Mouse (Mus musculus) cerebellum, adult 11 months (tissue): ENCODE data around the gene Gng12.

Source experiments
- DNase-seq: peaks from one replicate; pipeline ENCODE4 v3.0.0; 2022

Gng12 gene

GRCm38 (mm10) chr6:66920786-66921185 is 24.6 kb downstream of the Gng12 start:
- no peak for DNase-seq

GRCm38 (mm10) chr6:66921755-66922154 is 25.6 kb downstream of the Gng12 start:
- no peak for DNase-seq

GRCm38 (mm10) chr6:66922501-66922900 is 26.3 kb downstream of the Gng12 start:
- no peak for DNase-seq

DNA sequence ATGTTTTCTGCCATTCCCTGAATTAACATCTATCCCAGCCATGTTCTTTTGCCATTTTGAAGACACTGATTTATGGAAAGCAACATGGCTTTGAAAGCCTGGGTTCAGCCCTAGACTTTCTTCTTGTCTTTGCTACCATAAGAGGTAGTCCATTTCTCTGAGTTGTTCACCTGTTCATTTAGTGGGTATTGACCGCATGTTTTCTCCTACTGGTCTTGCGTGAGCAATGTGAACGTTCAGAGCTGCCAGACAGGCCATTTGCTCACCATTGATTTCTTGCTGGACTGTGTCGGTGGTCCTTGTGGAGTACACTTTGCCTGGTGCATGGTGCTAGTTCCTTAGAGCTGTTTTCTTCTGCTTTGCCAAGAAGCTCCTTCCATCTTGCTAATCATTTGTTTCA is 27.7 kb downstream of the Gng12 start:
- no peak for DNase-seq

DNA sequence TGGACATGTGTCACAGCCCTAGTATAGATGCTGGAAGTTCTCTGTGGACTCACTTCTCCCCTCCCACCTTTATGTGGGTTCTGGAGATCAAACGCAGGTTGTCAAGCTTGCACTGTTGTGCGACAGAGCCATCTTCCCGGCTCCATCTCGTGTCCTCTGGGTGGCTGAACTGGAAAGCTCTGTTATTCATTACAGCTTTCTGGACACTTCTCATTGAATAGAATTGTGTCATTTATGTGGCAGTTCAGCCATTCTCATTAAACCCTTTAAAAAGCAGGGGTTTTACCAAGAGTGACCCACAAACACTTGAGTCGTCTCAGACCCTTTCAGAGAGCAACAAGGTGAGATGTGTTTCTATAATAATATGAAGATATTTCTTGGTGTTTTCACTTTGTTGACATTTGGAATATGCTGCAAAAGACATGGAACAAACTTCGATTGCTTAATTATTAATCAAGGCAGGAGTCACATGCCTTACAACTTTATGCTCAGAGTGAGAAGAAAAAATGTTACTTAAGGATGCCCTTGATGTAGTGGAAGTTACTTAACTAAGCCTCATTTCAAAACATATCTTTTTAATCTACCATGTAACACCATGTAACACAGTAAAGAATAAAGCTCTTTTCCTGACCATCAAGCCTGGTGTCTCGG is 28.2 kb downstream of the Gng12 start:
- DNase-seq: no peak

GRCm38 (mm10) chr6:66926269-66926668 is 30.1 kb downstream of the Gng12 start:
- DNase-seq: no peak

DNA sequence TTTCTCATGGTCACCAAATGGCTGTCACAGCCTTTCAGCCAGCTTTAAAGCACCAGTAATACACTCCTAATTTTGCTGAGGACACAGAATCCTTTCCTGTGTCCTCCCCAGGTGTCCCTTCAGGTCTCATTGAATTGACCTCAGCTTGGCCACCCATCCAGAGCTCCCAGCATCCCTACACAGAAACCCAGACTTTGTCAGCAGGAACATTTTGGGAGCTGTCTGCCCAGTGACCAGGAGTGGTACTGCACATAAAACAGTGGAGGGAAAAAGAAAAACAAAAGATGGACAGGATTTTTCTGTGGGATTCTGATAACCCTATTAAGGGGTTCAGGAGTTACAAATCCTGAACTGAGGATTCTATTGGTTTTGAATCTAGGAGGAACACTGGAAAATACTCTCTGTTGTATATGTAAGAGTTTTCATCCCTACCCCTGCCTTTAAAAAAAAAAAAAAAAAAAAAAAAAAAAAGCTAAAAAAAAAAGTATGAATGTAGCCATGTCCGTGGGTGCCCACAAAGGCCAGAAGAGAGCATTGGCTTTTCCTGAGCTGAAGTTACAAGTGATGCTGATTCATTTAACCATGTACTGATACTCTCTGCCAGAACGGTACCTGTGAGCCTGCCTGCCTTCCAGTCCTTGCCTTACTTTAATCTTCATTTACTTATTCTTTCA is 32.9 kb downstream of the Gng12 start:
- DNase-seq: no peak

DNA sequence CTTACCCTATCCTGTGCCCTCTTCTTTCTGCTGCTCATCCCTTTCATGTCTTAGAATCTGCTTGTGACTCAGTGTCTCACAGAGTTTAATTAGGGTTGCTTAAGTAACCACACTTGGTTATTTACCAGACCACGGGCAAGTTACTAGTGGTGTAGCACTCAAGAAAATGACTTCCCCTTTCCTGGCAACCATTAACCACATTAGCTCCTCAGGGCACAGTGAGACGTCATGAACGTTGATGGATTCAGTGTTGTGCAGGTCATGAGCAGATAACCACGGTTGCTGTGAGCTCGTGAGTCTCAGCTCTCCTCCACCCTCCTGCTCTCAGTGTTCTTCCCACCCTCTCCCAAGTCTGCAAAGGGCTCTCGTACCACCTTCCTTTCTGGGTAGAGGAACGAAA is 33.5 kb downstream of the Gng12 start:
- DNase-seq: no peak

GRCm38 (mm10) chr6:66932206-66932819 is 36.1 kb downstream of the Gng12 start:
- no peak for DNase-seq

GRCm38 (mm10) chr6:66940656-66941235 is 44.5 kb downstream of the Gng12 start:
- peak; percentile 12 for DNase-seq

DNA sequence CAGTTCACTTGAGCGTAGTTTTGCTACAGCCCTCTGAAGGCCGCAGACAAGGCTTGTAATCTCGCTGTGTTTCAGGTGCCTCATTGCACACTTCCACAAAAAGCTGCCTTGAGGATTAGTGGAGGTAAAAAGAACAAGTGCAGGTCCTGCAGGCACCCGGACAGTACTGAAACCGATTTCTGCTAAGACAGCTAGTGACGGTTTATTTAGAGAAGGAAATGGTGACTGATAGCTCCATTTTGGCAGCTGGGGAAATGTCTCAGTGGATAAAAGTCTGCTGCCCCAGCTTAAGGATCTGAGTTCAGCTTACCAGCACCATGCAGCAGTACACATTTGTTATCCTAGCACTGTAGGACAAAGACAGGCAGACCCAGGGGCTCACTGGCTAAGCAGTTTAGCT is 45.6 kb downstream of the Gng12 start:
- no peak for DNase-seq

GRCm38 (mm10) chr6:66942826-66943225 is 46.6 kb downstream of the Gng12 start:
- DNase-seq: no peak

GRCm38 (mm10) chr6:66943367-66944189 is 47.4 kb downstream of the Gng12 start:
- no peak for DNase-seq

DNA sequence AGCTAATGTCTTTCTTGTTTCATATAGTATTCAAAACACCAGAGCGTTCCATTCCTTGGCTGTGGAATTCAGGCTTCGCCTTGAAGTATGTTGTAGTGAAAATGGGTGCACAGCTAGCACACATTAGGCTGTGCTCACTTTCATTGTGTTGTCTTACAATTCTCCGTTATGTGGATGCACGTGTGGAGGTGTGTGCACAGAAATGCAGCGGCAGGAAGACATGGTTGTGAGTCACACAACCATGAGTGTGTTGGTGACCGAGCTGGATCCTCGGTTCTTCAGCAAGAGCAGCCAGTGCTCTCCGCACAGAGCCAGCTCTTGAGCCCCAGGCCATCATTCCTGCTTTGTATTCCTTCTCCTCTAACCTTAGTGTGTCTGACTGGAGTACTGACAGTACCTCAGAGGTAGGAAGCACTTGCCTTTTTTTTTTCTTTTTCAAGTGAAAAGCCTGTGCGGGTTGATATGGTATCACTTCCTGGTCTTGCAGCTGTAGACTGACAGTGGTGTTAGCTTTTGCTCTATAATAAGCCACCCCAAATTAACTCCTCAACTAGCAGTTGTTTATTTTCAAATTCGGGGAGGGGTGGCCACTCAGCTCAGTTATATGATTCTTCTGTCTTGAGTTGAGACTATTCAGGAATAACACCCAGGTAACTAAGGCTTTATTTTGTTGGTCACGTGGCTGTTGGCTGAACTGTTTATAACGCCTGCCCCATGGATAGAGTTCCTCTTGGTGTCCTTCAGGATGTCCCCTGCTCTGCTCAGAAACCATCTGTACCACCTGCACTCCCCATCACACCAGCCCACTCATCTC is 48.2 kb downstream of the Gng12 start:
- no peak for DNase-seq

- DNase-seq: no peak
Measured at GRCm38 (mm10) chr6:66945004-66945356, 48.8 kb downstream of the Gng12 start.

- no peak for DNase-seq
Measured at GRCm38 (mm10) chr6:66948111-66948510, 51.9 kb downstream of the Gng12 start.

DNA sequence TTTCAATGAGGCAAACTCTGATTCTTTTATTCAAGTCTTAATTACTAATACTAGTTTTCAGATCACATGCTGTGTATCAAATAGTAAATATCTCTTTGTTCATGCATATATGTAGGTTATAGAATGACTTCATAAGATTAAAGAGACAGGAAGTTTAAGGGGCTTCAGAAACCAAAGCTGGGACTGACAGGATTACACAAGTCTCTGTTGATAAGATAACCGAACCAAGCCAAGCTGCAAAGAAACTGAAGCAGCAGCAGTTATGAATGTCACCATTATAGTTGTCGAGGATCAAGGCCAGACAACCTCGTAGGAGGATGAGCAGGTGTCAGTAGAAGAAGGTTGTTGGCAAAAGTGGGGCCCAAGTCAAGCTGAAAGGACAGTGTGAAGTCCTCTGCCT is 52.7 kb downstream of the Gng12 start:
- DNase-seq: no peak

GRCm38 (mm10) chr6:66951726-66952418 is 55.7 kb downstream of the Gng12 start:
- no peak for DNase-seq

GRCm38 (mm10) chr6:66953951-66954519 is 57.8 kb downstream of the Gng12 start:
- no peak for DNase-seq

- no peak for DNase-seq
Measured at GRCm38 (mm10) chr6:66955089-66955657, 59.0 kb downstream of the Gng12 start.
